Mouse (Mus musculus) adrenal gland, postnatal 4 days (tissue): ENCODE data around the gene Fam160a1. TPM values are rescaled to one million over a fixed set of nuclear protein-coding genes. Genes with fewer than 3 reads are reported as not detected.

ENCODE experiments used
- DNase-seq, 2 experiments: peaks; one replicate each; pipeline ENCODE4 v3.0.0; 2021 to 2022; ENCODE audit warnings: low spot score in 2 of 2, mixed read lengths in 2 of 2
- total RNA-seq, 2 experiments: library from RNA; stranded (reverse); gene quantifications; 2 replicates each; pipeline ENCODE4 v1.2.3; 2021

The Fam160a1 gene
- total RNA-seq, 2 experiments from 2014 or later, result 9.1 to 9.3 TPM

DNA sequence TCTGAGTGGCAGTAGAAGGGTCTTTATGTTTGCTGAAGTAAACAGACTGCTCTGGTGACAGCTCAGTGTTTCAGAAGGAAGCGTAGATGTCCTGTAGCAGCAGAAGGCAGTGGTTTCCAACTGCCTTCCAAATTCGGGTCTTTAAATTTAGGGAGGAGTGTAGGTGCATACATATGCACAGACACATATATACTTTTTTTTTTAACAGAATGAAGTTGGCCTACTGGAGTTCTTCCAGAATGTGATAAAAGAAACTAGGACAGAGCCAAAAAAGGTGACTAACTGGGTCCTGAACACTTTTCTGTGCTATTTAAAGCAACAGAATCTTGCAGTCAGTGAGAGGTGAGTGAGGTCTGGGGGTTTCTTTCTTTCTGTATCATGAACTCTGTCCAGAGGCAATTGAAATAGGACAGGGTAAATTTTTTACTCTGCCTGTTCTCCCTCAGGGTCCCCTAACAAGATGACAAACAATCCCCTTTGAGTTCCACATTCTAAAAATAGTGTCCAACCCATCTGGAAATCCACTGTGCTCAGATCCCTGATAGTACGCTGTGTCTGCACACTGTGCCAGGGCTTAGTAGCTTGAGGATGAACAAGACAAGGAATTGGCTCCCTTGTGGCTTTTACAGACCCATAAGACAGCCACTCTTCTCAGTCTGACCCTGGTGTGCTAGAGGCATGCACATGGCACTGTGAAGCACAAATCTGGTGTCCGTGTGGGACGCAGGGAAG, 180.2 kb downstream of the Fam160a1 start:
- DNase-seq, result no peak

DNA sequence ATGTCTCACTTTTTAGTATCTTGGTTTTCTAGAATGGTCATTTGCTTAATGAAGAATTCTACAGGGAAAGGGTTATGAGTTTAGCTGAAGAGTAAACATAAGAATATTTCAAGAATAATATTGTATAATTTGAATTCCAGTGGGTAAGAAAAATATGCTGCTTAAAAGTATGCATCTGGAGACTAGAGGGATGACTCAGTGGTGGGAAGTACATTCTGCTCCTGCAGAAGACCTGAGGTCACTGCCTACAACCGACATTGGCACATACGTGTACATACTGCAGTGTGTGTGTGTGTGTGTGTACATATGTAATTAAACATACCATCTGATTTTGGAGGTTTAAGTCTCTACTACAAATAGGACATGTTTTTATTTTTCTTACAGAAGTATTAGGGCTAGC, 181.5 kb downstream of the Fam160a1 start:
- DNase-seq, result no peak

DNA sequence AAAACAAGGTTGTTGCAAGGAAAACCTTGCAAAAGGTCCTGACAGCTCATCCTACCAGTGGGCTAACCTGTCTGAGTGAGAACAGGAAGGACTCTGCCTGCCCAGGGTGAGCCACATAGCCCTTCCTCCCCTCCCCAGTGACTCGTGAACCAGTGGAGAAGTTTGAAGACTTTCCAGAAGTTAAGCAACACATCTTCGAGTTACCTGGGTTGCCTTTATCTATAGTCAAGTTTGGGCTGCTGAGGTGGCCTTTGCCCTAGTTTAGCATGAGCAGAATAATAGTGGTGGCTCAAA, 182.0 kb downstream of the Fam160a1 start:
- no peak for DNase-seq

DNA sequence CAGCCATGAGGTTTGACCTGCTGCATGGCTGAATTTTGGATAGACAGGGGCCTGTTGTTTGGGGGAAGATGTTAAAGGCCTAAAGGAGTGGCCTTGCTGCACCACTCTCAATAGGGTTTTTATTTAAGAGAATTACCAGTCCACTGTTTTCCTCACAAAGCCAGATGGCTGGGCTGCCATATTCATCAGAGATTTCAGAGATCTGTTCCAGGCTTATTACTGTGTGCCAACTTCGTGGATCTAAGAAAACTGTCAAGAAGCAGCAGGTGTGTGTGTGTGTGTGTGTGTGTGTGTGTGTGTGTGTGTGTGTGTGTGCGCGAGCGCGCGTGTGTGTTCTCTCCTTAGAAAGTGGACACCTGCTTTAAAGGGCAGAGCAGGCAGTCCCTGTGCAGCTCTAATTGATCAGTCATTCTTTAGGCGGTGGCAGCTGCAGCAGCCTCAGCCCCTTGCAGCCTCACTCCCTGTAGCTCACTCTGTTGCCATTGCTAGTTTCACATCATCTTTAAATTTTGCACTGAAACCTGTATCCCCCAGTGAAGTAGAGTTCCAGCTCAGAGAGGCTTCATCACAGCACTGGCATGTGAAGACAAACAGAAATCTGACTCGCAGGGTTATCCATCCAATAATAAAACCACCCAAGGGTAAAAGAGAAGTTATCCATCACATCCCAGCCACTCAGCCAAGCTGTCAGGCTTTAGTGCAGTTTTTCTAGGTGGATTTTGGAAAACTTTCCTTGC, 182.5 kb downstream of the Fam160a1 start:
- DNase-seq, result no peak

DNA sequence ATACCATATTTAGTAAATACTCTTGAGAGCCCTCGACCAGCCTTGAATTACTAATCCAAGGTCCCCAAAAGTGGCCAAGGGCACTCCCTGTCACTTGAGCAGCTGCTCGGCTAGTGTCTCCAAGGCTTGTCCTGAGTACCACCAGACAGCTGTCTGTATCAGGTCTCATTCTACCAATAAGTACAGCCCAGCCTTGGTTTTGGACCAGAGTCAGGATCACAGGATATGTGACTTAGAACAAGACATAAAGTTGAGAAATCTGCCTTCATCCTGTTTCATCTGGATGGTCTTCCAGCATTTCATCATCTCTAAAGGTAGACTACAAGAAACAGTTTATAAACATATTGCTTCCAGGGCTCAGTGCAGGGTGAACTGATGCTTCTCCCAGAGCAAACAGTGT, 183.4 kb downstream of the Fam160a1 start:
- DNase-seq, result no peak

DNA sequence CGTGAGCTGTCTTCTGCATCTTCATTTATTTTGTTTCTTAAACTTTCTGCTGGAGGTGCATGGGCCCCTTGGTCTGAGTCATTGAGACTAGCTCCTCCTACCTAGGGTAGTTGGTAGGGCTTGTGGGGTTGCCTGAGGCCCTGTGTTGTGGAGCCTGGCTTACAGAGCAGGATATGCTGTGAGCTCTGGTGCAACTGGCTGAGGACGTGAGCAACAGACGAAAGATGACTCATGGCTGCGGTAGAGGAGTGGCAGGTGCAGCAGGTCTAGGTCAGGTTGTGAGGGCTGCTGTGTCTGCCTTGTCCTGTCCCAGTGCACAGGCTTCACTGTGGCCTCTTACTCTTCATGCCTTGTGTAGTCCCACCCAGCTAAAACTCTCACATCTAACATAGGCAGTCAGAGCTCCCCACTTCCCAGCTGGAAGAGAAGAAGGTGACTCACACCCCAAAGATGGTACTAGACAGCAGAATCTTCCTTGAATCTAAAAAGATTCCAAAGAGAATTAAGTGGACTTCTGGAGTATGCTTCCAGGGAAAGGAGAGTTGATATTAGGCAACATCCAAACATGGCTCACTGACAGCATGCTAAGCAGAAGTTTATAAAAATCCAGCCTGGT, 187.1 kb downstream of the Fam160a1 start:
- DNase-seq, result no peak

DNA sequence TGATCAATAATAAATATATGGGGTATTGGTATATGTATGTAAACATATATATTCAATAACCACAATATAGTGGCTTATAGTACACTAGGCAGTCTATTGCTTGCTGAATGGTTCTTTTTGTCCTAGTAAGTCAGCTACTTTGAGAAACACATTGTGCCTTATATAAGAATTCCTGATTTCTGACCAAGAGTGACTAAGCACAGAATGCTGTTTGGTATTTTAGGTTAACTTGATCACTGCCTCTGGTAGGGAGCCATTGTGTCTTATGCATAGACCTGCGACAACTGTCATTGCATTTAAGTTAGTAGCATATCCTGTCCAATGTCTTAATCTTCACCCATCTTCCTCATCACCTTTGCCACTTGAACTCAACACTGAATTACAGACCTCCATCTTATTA, 197.3 kb downstream of the Fam160a1 start:
- no peak for DNase-seq

DNA sequence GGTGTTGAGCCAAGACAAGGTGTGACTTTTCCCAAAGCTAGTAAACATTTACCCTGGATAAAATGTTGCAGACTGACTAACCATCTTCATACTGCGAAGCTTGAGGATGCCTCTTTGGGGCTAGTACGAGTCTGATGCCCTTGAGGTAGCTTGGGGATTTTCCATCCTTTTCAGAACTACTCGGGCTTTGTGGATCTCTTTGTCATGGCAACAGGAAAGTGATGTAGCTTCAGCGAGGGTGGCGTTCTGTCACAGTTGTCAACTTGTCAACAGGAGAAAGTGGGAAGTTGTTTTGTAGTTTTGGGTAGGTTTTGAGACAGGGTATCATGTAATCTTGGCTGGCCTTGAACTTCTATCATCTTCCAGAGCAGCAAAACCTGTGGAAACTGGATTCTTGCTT, 197.7 kb downstream of the Fam160a1 start:
- no peak for DNase-seq

DNA sequence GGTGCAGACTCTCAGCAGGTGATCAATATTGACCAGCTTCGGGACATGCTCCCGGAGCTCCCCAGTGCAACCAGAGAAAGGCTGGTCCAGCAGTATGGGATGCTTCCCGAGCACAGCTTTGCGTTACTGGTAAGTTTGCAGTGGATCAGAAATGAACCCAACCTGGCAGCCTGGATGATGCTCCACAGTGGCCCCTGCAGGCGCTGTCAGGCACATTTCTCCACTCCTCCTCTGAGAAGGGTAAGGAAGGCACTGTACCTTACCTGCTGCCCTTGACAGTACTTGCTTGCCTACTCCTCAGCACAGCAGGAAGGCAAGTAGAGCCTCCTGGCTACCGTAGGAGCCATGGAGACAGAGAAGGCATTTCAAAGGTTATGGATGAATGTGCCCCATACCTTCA, 198.2 kb downstream of the Fam160a1 start:
- no peak for DNase-seq

DNA sequence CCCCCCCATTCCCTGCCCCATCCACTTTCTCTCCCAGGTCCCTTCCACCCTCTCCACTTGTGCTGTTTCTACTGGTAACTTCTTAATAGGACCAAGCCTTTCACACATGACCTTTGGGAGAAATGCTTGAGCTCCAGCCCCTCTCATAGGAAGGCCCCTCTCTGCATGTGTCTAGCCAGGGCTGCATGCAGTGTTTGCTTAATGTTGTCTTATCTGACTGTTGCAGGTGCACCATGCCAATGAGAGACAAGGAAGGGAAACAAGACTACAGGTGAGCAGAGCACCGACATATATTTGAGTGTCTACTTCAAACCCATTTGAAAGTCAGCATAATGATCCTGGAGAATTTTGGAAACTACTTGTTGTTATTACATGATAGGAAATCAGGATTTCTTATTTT, 200.7 kb downstream of the Fam160a1 start:
- DNase-seq, result no peak

Other genes with a start within 250 kb of the Fam160a1 start
- gene Gatb, start 243.2 kb downstream of the Fam160a1 start, total RNA-seq, result 10 to 100 TPM; 35.2 to 36.4 TPM
- gene Glt28d2, start 70.2 kb upstream of the Fam160a1 start, total RNA-seq, result 1 to 10 TPM; 2.4 to 2.5 TPM
- gene Gm37240, start 70.2 kb upstream of the Fam160a1 start, total RNA-seq, result 1 to 10 TPM; 8.0 to 8.3 TPM
- gene Sh3d19, start 153.8 kb upstream of the Fam160a1 start, total RNA-seq, result 10 to 100 TPM; 27.0 to 29.3 TPM
- gene Prss48, start 185.2 kb upstream of the Fam160a1 start, total RNA-seq, result not detected